Mouse (Mus musculus) fibroblast of lung, adult 2 months (primary cell): ENCODE results near the gene Xpot.

Experiments used
- DNase-seq: peaks from one replicate; pipeline ENCODE4 v3.0.0-alpha.2; 2011; ENCODE audit warnings: low read depth

Gene Xpot

DNA sequence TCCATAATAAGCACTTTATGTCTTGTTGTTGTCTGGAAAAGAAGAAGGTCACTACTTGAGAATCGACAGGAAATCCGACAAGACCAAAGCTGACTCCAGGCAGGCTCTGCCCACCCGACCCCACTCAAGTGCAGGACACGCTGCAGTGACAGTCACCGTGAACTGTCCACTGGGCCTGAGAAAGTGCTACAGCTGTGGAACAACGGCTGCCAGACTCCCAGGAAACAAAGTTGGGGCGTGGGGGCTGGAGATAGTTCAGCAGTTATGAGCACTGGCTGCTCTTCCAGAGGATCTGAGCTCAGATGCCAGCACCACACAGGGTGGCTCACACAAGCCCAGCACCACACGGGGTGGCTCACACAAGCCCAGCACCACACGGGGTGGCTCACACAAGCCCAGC lies 49.8 kb downstream of the Xpot start:
- no peak for DNase-seq

DNA sequence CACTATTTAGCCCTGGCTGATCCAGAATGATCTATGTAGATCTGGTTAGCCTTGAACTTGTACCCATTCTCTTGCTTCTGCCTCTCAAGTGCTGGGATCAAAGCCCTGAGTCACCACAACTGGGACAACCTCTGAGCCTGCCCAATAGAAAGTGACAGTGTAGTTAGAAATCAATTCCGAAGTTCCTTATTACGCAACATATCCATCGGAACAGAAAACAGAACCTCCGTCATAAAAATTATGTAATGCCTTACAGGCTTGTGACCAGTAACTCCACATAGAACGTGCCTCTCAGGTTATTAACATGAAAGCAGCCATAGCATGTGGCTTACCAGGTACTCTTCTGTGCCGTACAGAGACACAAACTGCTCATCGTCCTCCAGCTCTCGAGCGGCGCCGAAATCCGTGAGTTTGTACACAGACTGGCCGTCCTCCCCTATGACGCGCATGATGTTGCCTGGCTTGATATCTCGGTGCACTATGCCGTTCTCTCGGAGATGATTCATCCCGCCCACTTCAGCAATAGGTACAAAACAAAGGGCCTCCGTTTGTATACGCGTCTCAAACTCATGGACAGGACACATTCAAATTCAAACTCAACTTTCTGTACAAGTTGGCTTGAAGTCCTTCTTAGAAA lies 54.5 kb downstream of the Xpot start:
- no peak for DNase-seq

DNA sequence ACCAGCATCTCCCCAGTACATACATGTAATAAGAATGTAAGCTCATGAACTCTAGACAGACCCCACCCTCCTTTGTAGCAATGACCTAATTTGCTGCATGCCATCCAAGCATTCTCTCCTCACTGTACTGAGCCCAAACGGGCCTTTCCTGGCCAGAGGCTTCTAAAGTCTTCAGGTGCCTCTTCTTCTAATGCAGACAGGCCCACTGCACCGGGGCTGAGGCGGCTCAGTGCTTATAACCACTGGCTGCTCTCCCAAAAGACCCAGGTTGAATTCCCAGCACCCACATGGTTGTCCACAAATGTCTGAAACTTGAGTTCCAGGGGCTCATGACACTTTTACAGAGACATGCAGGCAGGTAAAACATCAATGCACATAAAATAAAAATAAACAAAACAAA lies 55.1 kb downstream of the Xpot start:
- no peak for DNase-seq

DNA sequence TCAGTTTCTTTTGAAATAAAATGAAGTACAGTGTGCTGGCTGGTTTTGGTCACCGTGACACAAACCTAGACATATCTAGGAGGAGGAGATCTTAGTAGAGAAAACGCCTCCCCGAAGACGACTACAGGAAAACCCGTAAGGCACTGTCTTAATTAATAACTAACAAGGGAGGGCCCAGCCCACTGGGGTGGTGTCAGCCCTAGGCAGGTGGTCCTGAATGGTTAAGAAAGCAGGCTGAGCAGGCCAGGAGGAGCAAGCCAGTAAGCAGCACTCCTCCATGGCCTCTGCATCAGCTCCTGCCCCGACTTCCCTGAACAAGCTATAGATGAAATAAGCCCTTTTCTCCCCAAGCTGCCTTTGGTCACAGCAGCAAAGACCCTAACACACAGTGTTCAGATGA lies 56.3 kb downstream of the Xpot start:
- no peak for DNase-seq

GRCm38 (mm10) chr10:121569001-121569589 lies 57.0 kb downstream of the Xpot start:
- no peak for DNase-seq

- no peak for DNase-seq
Observed at GRCm38 (mm10) chr10:121568534-121568933, 57.6 kb downstream of the Xpot start.

- DNase-seq = no peak
Observed at GRCm38 (mm10) chr10:121568026-121568425, 58.1 kb downstream of the Xpot start.

GRCm38 (mm10) chr10:121564447-121564846 lies 61.7 kb downstream of the Xpot start:
- DNase-seq = no peak

GRCm38 (mm10) chr10:121558231-121558630 lies 67.9 kb downstream of the Xpot start:
- no peak for DNase-seq

GRCm38 (mm10) chr10:121556263-121556662 lies 69.9 kb downstream of the Xpot start:
- DNase-seq = no peak

GRCm38 (mm10) chr10:121550334-121550733 lies 75.8 kb downstream of the Xpot start:
- DNase-seq = no peak

- no peak for DNase-seq
Observed at GRCm38 (mm10) chr10:121549670-121550069, 76.5 kb downstream of the Xpot start.

DNA sequence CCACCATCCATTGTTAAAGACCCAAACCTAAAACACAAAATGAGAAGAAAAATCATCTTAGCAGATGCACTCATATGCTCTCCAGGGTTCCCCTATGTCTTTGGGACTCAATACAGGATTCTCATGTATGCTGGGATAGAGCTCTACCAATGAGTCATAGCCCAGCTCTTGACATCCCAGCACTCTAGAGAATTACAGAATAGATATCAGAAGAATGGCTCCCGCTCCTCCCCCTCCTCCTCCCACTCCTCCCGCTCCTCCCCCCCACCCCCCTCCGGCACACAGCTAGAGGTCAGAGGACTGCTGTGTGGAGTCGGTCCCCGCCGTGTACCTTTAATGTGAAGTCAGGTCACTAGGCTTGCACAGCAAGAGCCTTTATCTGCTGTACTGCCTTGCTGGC lies 79.0 kb downstream of the Xpot start:
- no peak for DNase-seq

- DNase-seq = no peak
Observed at GRCm38 (mm10) chr10:121543577-121543976, 82.6 kb downstream of the Xpot start.

GRCm38 (mm10) chr10:121542156-121542555 lies 84.0 kb downstream of the Xpot start:
- DNase-seq = no peak
